Mouse (Mus musculus) megakaryocyte, embryonic 14.5 days (primary cell): Measurements from ENCODE around the gene Upk2.

Source experiments
- FLI1 ChIP-seq: IDR thresholded peaks from 2 replicates; pipeline ENCODE4 v1.6.1; 2012; ENCODE audit warnings: low read length, inconsistent platforms, mixed read lengths
- GATA1 ChIP-seq: IDR thresholded peaks from 3 replicates; pipeline ENCODE4 v1.6.1; 2012; ENCODE audit warnings: mixed read lengths, low read length, inconsistent platforms, borderline replicate concordance

- TF ChIP-seq GATA1 (no peak), FLI1 (no peak)
Measured at GRCm38 (mm10) chr9:44461950-44462349, 7.2 kb upstream of the Upk2 start.
